1 mouse cellular context compared by ENCODE assay signal in genomic region chr12:84962606-84963005, GRCm38 (mm10).
TF ChIP-seq lines count a peak whose summit lies in the region.

No protein-coding gene starts in this region.

TF ChIP-seq in MEL, 35 proteins besides CTCF, POLR2A, EP300 and RAD21:
- TF ChIP-seq MXI1 (IDR thresholded peaks at IDR 0.05; ENCODE audit: low read depth, low read length) (peak; percentile 51; the same call in 1 of the 2 replicates), TAL1 (IDR thresholded peaks at IDR 0.05; ENCODE audit: low read length) (peak; percentile 73), SMC3 (IDR thresholded peaks at IDR 0.05; ENCODE audit: low read depth, low read length) (no peak), MAFK (IDR thresholded peaks at IDR 0.05; ENCODE audit: borderline replicate concordance, low read depth, low read length) (no peak; the same call in 1 of the 2 replicates), MAX (IDR thresholded peaks at IDR 0.05; ENCODE audit: low read length) (peak; percentile 33), KAT2A (conservative IDR thresholded peaks at IDR 0.05; ENCODE audit: low read depth, low read length) (no peak), MYB (IDR thresholded peaks at IDR 0.05; ENCODE audit: low read depth, low read length) (no peak), ELF1 (IDR thresholded peaks at IDR 0.05; ENCODE audit: low read depth, low read length) (no peak), USF2 (IDR thresholded peaks at IDR 0.05; ENCODE audit: borderline replicate concordance in 1 of 2, insufficient read depth in 1 of 2, low read depth in 1 of 2, low read length in 2 of 2) (0 out of 4 replicates have a peak, but pooled peaks of 1 of the 2 experiments have one; percentile 34), CHD2 (IDR thresholded peaks at IDR 0.05; ENCODE audit: low read length) (no peak), ZKSCAN1 (IDR thresholded peaks at IDR 0.05; ENCODE audit: low read depth, low read length) (no peak), CHD1 (IDR thresholded peaks at IDR 0.05; ENCODE audit: low read depth, low read length) (no peak), BHLHE40 (IDR thresholded peaks at IDR 0.05; ENCODE audit: borderline replicate concordance, low read depth, low read length) (peak; percentile 86; the same call in 1 of the 2 replicates), MYC (IDR thresholded peaks at IDR 0.05; ENCODE audit: low read depth, low read length) (peak; percentile 50; the same call in 1 of the 2 replicates), MEF2A (IDR thresholded peaks at IDR 0.05; ENCODE audit: extremely low read depth, insufficient replicate concordance, low read depth, low read length, poor library complexity, severe bottlenecking) (no peak), JUND (IDR thresholded peaks at IDR 0.05; ENCODE audit: low read depth, low read length) (no peak), E2F4 (IDR thresholded peaks at IDR 0.05; ENCODE audit: borderline replicate concordance, low read depth, low read length) (no peak), ZMIZ1 (IDR thresholded peaks at IDR 0.05; ENCODE audit: low read depth, low read length) (no peak), UBTF (IDR thresholded peaks at IDR 0.05; ENCODE audit: borderline replicate concordance, insufficient read depth, low read depth, low read length) (no peak), ZNF384 (IDR thresholded peaks at IDR 0.05; ENCODE audit: low read depth, low read length) (0 out of 2 replicates have a peak, but pooled peaks have one; percentile 19), TCF12 (IDR thresholded peaks at IDR 0.05; ENCODE audit: low read depth, low read length) (peak; percentile 92), ETS1 (IDR thresholded peaks at IDR 0.05; ENCODE audit: low read depth, low read length) (peak; percentile 81), MAZ (IDR thresholded peaks at IDR 0.05; ENCODE audit: low read depth, low read length) (no peak), USF1 (IDR thresholded peaks at IDR 0.05; ENCODE audit: low read depth, low read length) (peak; percentile 92), SIN3A (IDR thresholded peaks at IDR 0.05; ENCODE audit: low read length) (peak; percentile 71), POLR2AphosphoS2 (IDR thresholded peaks at IDR 0.05; ENCODE audit: low read length) (peak; percentile 68; the same call in 1 of the 2 replicates), GABPA (IDR thresholded peaks at IDR 0.05; ENCODE audit: low read depth, low read length) (no peak), ZC3H11A (IDR thresholded peaks at IDR 0.05; ENCODE audit: low read depth, low read length) (no peak), GATA1 (IDR thresholded peaks at IDR 0.05; ENCODE audit: low read depth, low read length) (peak; percentile 83), NELFE (IDR thresholded peaks at IDR 0.05; ENCODE audit: low read depth, low read length) (no peak), NRF1 (IDR thresholded peaks at IDR 0.05; ENCODE audit: insufficient read depth, low read depth, low read length, poor library complexity, severe bottlenecking) (no peak), RCOR1 (IDR thresholded peaks at IDR 0.05; ENCODE audit: low read depth, low read length) (peak; percentile 78), HCFC1 (IDR thresholded peaks at IDR 0.05; ENCODE audit: low read depth, low read length) (0 out of 2 replicates have a peak, but pooled peaks have one; percentile 22), TBP (IDR thresholded peaks at IDR 0.05; ENCODE audit: low read depth, low read length) (no peak), POLR2AphosphoS5 (IDR thresholded peaks at IDR 0.05; ENCODE audit: borderline replicate concordance, low read depth, low read length) (no peak)
TF ChIP-seq in MEL: peak in this region for 15.
